Mouse (Mus musculus) neural tube, embryonic 12.5 days (tissue): ENCODE results near the gene Cdkn2c. TPM values are rescaled to one million over a fixed set of nuclear protein-coding genes. Genes with fewer than 3 reads are reported as not detected.

Source experiments
- ATAC-seq: fragments of 200-750 bp; cut with Nextera tagmentation; 2 replicates; pipeline ENCODE4 v1.8.0; 2017; ENCODE audit warnings: low read depth, mild to moderate bottlenecking, moderate TSS enrichment, moderate library complexity; ENCODE audit not compliant: low FRiP score
- H3K27ac ChIP-seq: fragments of 300-500 bp; sonication (generic); 2 replicates; pipeline ENCODE4 v1.5.1; 2016
- H3K27me3 ChIP-seq: fragments of 300-500 bp; sonication (generic); replicated peaks from 2 replicates; pipeline ENCODE4 v1.6.1; 2016; ENCODE audit warnings: mild to moderate bottlenecking
- H3K36me3 ChIP-seq: fragments of 300-500 bp; sonication (generic); 2 replicates; pipeline ENCODE4 v1.6.1; 2016; ENCODE audit warnings: mild to moderate bottlenecking
- H3K4me1 ChIP-seq: fragments of 300-500 bp; sonication (generic); 2 replicates; pipeline ENCODE4 v1.6.1; 2016
- H3K4me2 ChIP-seq: fragments of 300-500 bp; sonication (generic); replicated peaks from 2 replicates; pipeline ENCODE4 v1.6.1; 2016; ENCODE audit warnings: mild to moderate bottlenecking
- H3K4me3 ChIP-seq: fragments of 300-500 bp; sonication (generic); 2 replicates; pipeline ENCODE4 v1.5.1; 2016
- H3K9ac ChIP-seq: fragments of 300-500 bp; sonication (generic); 2 replicates; pipeline ENCODE4 v1.6.1; 2016; ENCODE audit warnings: mild to moderate bottlenecking
- H3K9me3 ChIP-seq: fragments of 300-500 bp; sonication (generic); 2 replicates; pipeline ENCODE4 v1.6.1; 2016; ENCODE audit warnings: mild to moderate bottlenecking
- WGBS: fragments of 180-500 bp; shearing (Covaris S2); methylation state at CpG from one replicate; pipeline ENCODE4 v1.1.7; 2016; 5-methylcytosine and 5-hydroxymethylcytosine counted together
- polyA plus RNA-seq: library from polyadenylated mRNA; unstranded; fragments of >200 nt; fragmentation: Nextera tagmentation; extraction: Ambion mirVana; gene quantifications from 2 replicates; pipeline ENCODE4 v1.2.1, GENCODE M21; 2016

Gene Cdkn2c
- polyA plus RNA-seq, 1 experiment from 2014 or later: 6.8 TPM

DNA sequence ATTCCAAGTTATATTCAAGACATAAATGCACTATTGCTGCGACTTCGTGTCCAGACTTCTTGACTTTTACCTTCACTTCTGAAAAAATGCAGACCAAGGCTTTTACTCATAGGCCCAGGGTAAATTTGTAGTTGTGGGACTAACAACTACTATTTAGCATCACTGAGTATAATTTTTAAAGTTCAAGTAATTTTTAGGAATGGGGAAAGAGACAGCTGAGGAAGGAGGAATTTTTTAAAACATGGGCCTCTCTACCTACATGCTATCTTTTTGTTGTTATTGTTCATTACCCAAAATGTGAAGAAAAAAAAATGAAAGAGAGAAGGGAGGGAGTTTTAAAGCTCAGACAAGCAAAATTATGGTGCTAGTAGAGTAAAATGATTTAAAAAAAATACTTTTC, 12.3 kb downstream of the Cdkn2c start:
- WGBS: 56% methylated on average over 2 of the region's 2 CpGs
- Histone ChIP-seq H3K36me3 (no peaks in the 10 kb centered on the region), H3K27ac (no peak overlapping the region), H3K9ac (no peak overlapping the region), H3K9me3 (no peaks in the 10 kb centered on the region), H3K4me3 (no peak overlapping the region), H3K27me3 (peaks cover 49% of the 10 kb centered on the region), H3K4me2 (no peak overlapping the region), H3K4me1 (peaks cover 9% of the 10 kb centered on the region)
- ATAC-seq: no peak

DNA sequence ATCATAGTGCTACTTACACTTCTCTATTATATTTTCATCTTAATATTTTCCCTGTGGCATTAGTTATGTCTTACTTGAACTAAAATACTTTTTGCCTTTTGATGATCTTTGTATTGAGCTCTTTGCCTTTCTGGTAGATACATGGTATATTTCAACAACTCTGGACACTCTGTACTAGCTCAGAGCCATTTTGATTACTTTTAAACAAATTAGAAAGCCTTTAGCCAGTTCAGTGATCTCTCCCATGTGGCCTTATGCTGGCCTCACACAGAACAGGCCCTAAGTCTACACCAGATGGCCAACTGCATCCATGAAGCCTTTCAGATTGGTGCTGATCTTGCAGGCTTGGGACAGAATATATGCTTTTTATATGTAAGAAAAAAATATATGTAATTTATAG, 13.7 kb downstream of the Cdkn2c start:
- no peak overlapping the region for H3K4me3 ChIP-seq

DNA sequence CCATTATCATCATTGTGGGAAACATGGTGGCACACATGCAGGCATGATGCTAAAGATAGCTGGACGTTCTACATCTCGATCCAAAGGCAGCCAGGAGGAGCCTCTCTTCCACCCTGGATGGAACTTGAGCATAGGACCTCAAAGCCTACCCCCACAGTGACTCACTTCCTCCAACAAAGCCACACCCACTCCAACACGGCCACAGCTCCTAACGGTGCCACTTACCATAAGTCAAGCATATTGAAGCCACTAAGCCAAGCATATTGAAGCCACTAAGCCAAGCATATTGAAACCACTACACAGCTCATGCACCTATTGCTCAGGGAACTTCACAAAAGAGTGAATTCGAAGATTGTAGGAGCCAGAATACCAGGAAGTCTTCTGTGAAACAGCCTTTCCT, 17.7 kb downstream of the Cdkn2c start:
- no peaks in the 10 kb centered on the region for H3K36me3 ChIP-seq

More for the DNA sequence above, 13.7 kb downstream of the Cdkn2c start:
- Histone ChIP-seq H3K9ac (no peak overlapping the region), H3K9me3 (no peaks in the 10 kb centered on the region), H3K27ac (no peak overlapping the region), H3K4me1 (peaks cover 9% of the 10 kb centered on the region), H3K36me3 (no peaks in the 10 kb centered on the region), H3K27me3 (peaks cover 39% of the 10 kb centered on the region), H3K4me2 (no peak overlapping the region)
- ATAC-seq: no peak

DNA sequence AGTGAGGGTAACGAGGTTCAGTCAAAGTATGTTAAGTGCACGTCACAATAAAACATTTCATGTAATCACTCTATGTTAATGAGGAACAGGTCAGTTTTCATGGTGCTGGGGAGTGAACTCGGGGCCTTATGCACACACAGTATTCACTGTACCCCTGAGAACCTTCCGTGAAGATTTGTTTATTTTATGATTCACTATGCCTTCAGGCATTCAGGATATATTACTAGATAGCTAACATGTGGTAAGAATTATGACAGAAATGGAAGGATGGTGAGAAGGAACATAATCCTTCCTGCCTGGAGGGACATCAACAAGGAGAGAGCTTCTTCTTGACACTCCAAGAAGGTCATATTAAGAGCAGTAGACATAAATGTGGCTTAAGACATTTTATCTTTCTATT, 19.7 kb downstream of the Cdkn2c start:
- no peaks in the 10 kb centered on the region for H3K27me3 ChIP-seq
- 73% methylated on average over 4 of the region's 4 CpGs for WGBS
- no peak overlapping the region for H3K4me2 ChIP-seq
- H3K36me3 ChIP-seq: no peaks in the 10 kb centered on the region
- ATAC-seq: no peak
- H3K4me1 ChIP-seq: no peaks in the 10 kb centered on the region
- H3K9ac ChIP-seq: no peak overlapping the region
- no peak overlapping the region for H3K27ac ChIP-seq
- no peaks in the 10 kb centered on the region for H3K9me3 ChIP-seq
- no peak overlapping the region for H3K4me3 ChIP-seq

More for the DNA sequence above, 17.7 kb downstream of the Cdkn2c start:
- no peak for ATAC-seq
- no peak overlapping the region for H3K27ac ChIP-seq
- H3K4me2 ChIP-seq: no peak overlapping the region
- no peak overlapping the region for H3K4me3 ChIP-seq
- no peak overlapping the region for H3K9ac ChIP-seq
- peaks cover 3% of the 10 kb centered on the region; the same call in 1 of the 2 replicates for H3K27me3 ChIP-seq
- H3K9me3 ChIP-seq: no peaks in the 10 kb centered on the region
- 81% methylated on average over 5 of the region's 5 CpGs for WGBS
- H3K4me1 ChIP-seq: no peaks in the 10 kb centered on the region

DNA sequence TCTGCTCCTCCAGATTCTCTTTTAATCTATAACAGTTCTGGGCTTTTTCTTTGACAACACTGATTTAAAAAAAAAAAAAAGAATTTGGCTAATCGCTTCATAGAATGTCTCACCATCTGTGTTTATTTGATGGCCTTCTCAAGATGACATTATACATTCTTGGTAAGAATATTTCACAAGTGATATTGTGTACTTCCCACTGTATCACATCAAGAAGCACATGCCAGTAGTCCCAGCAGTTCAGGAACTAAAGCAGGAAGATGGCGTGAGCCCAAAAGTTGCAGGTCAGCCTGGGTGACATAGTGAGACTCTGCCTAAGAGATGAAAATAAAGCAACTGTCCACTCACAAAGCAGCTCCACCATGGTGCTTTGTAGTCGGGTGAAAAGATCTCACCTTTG, 25.5 kb downstream of the Cdkn2c start:
- Histone ChIP-seq H3K9ac (no peak overlapping the region), H3K4me1 (no peaks in the 10 kb centered on the region), H3K9me3 (no peaks in the 10 kb centered on the region), H3K27ac (no peak overlapping the region), H3K4me2 (no peak overlapping the region), H3K4me3 (no peak overlapping the region), H3K36me3 (no peaks in the 10 kb centered on the region), H3K27me3 (no peaks in the 10 kb centered on the region)
- ATAC-seq: no peak
- 83% methylated on average over 3 of the region's 3 CpGs for WGBS

DNA sequence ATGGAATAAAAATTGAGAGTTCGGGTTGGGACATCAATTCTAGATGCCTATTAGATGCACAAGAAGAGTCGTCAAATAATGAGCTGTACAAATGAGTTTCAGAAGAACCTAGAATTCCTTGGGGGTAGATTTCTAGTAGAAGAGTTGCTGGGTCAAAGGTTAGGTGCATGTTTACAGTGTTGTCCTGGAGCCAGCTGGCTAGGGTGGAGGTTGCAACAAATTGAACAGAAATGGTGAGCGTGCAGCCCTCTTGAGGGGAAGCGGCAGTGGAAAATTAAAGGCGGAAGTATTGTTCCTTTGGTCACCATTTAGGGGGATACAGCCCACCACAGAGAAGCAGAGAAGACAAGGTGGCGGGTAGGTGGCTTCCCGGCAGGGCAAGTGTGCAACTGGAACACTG, 26.8 kb downstream of the Cdkn2c start:
- Histone ChIP-seq H3K36me3 (no peaks in the 10 kb centered on the region), H3K27me3 (no peaks in the 10 kb centered on the region), H3K4me1 (no peaks in the 10 kb centered on the region), H3K4me3 (no peak overlapping the region), H3K27ac (no peak overlapping the region), H3K9ac (no peak overlapping the region), H3K4me2 (no peak overlapping the region), H3K9me3 (no peaks in the 10 kb centered on the region)
- ATAC-seq: no peak
- WGBS: 90% methylated on average over 7 of the region's 7 CpGs

DNA sequence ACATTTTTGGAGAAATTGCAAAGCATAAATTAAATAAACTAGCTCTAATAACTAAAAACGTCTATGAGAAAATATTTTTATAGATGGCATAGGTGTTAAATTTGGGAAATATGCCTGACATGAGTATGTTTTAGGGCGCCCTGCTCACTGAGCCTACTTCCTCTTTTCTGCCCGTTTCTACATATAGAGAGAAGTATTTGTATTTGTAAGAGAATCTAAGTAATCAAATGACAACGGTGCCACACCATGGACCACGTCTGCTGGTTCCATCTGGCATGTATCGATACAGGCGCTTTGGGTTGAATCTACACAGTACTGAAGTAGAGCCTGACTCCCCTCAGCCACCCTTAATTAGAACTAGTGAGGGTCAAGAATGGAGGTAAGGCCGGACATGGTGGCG, 27.6 kb downstream of the Cdkn2c start:
- 87% methylated on average over 9 of the region's 9 CpGs for WGBS
- no peak overlapping the region for H3K4me3 ChIP-seq
- H3K4me2 ChIP-seq: no peak overlapping the region
- ATAC-seq: no peak
- H3K27me3 ChIP-seq: no peaks in the 10 kb centered on the region
- no peak overlapping the region for H3K9ac ChIP-seq
- H3K9me3 ChIP-seq: no peaks in the 10 kb centered on the region
- no peak overlapping the region for H3K27ac ChIP-seq
- H3K4me1 ChIP-seq: no peaks in the 10 kb centered on the region
- H3K36me3 ChIP-seq: no peaks in the 10 kb centered on the region

DNA sequence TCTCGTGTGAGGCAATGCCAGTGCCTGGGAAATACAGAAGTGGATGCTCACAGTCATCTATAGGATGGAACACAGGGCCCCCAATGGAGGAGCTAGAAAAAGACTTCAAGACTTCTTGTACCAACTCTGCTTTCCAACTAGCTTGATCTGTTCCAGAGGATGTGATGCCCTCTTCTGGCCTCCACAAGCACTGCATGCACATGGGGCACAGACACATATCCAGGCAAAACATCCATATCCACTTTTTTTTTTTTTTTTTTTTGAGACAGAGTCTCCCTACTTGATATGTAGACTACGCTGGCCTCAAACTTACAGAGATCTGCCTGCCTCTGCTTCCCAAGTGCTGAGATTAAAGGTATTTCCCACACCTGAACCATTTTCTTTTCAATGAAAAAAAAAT, 32.0 kb downstream of the Cdkn2c start:
- Histone ChIP-seq H3K4me2 (no peak overlapping the region), H3K36me3 (no peaks in the 10 kb centered on the region), H3K4me3 (no peak overlapping the region), H3K9me3 (no peaks in the 10 kb centered on the region), H3K9ac (no peak overlapping the region), H3K27me3 (no peaks in the 10 kb centered on the region), H3K27ac (no peak overlapping the region), H3K4me1 (no peaks in the 10 kb centered on the region)
- 92% methylated on average over 2 of the region's 2 CpGs for WGBS
- ATAC-seq: no peak

DNA sequence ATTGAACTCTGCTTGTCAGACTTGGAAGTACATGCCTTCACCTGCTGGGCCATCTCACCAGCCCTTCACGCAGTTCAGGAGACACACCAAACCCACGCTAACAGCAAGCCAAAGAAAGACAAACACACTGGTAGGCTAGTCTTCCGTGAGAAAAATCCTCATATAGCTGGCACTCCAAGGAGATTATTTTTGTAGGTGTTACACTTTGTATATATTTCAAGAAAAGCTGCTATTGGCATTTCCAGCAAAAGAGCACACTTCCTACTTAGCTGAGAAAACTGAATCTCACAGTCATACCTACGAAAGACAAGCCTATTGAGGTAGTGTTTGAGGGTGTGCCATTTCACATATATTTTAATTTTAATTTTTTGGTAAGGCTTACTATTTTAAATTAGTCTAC, 36.0 kb downstream of the Cdkn2c start:
- 80% methylated on average over 4 of the region's 4 CpGs for WGBS
- Histone ChIP-seq H3K27ac (no peak overlapping the region), H3K4me1 (no peaks in the 10 kb centered on the region), H3K9ac (no peak overlapping the region), H3K9me3 (no peaks in the 10 kb centered on the region), H3K27me3 (no peaks in the 10 kb centered on the region), H3K36me3 (no peaks in the 10 kb centered on the region), H3K4me3 (no peak overlapping the region), H3K4me2 (no peak overlapping the region)
- no peak for ATAC-seq

DNA sequence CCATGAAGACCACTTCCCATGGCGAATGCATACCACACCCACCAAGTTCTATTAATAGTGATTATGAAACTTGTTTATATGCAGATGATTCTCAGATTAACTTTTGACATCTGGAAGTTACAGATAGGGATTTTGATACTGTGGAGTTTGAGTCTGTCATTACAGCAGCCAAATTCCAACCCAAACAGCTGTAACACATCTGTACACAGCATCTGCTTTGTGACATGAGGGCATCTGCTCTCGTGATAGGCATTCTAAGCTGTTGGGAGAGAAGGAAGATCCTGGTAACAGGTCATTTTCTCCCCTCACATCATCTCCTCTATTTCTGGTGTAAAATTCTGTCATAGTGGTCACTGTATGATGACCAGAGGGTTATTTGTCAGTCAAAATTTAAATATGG, 36.8 kb downstream of the Cdkn2c start:
- H3K27ac ChIP-seq: no peak overlapping the region
- no peaks in the 10 kb centered on the region for H3K9me3 ChIP-seq
- 78% methylated on average over 2 of the region's 2 CpGs for WGBS
- no peak overlapping the region for H3K9ac ChIP-seq
- ATAC-seq: no peak
- H3K4me1 ChIP-seq: no peaks in the 10 kb centered on the region
- H3K27me3 ChIP-seq: no peaks in the 10 kb centered on the region
- no peak overlapping the region for H3K4me2 ChIP-seq
- H3K4me3 ChIP-seq: no peak overlapping the region
- H3K36me3 ChIP-seq: no peaks in the 10 kb centered on the region

DNA sequence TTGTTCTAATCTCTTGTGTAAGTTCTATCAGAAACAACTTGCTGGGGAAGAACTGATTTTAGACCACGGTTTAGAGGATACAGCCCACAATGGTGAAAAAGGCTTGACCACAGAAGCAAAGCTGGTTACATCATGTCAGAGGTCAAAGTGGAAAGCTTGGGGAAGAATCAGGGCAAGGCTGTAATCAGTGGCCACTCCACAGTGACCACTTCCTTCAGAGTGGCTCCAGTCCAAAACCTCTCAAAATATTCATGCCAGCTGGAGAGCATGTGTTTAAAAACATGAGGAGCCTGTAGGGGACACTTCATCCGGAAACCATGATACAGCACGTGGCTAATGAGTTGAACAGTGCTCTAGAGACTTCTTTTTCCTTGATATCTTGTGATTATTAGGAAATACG, 54.4 kb downstream of the Cdkn2c start:
- H3K9me3 ChIP-seq: no peaks in the 10 kb centered on the region
- no peak overlapping the region for H3K27ac ChIP-seq
- no peak overlapping the region for H3K4me3 ChIP-seq
- no peaks in the 10 kb centered on the region for H3K36me3 ChIP-seq
- no peak for ATAC-seq
- WGBS: 88% methylated on average over 4 of the region's 4 CpGs
- no peak overlapping the region for H3K9ac ChIP-seq
- no peaks in the 10 kb centered on the region for H3K4me1 ChIP-seq
- H3K27me3 ChIP-seq: no peaks in the 10 kb centered on the region
- no peak overlapping the region for H3K4me2 ChIP-seq
